Mouse (Mus musculus) right cerebral cortex, postnatal 14 days (tissue): ENCODE measurements around the gene Olfr508.
"Not testable (repeated sequence)": the region's sequence is repeated elsewhere in the genome, so short reads cannot be mapped to it uniquely, and the experiment has no call there.

Experiments
- DNase-seq: peaks from one replicate; pipeline ENCODE4 v3.0.0; 2022

The Olfr508 gene

GRCm38 (mm10) chr7:108629694-108630093, at the start of gene Olfr508:
Olfr508 (plus strand) TSS chr7:108629994.
- no peak for DNase-seq

GRCm38 (mm10) chr7:108589797-108590196, 40.0 kb upstream of the Olfr508 start:
- DNase-seq = no peak

- DNase-seq = not testable (repeated sequence)
Measured at GRCm38 (mm10) chr7:108601916-108602315, 27.9 kb upstream of the Olfr508 start.

GRCm38 (mm10) chr7:108610487-108610886, 19.3 kb upstream of the Olfr508 start, which contains the start of gene Olfr506:
Olfr506 (plus strand) TSS chr7:108610787.
- no peak for DNase-seq

- DNase-seq = no peak
Measured at GRCm38 (mm10) chr7:108614110-108614509, 15.7 kb upstream of the Olfr508 start.

- DNase-seq = not testable (repeated sequence)
Measured at GRCm38 (mm10) chr7:108616781-108617180, 13.0 kb upstream of the Olfr508 start.

- DNase-seq = no peak
Measured at GRCm38 (mm10) chr7:108621514-108621913, 8.3 kb upstream of the Olfr508 start, which contains the start of gene Olfr507. Olfr507 (plus strand) TSS chr7:108621814.

GRCm38 (mm10) chr7:108651806-108652205, 22.0 kb downstream of the Olfr508 start, which contains the start of gene Olfr509:
Olfr509 (minus strand) TSS chr7:108651906.
- no peak for DNase-seq

GRCm38 (mm10) chr7:108662419-108662818, 32.6 kb downstream of the Olfr508 start:
- DNase-seq = no peak

GRCm38 (mm10) chr7:108666118-108666517, 36.3 kb downstream of the Olfr508 start, which contains the start of gene Olfr510:
Olfr510 (plus strand) TSS chr7:108666418.
- no peak for DNase-seq

- DNase-seq = no peak
Measured at GRCm38 (mm10) chr7:108671058-108671457, 41.3 kb downstream of the Olfr508 start.

- no peak for DNase-seq
Measured at GRCm38 (mm10) chr7:108678886-108679285, 49.1 kb downstream of the Olfr508 start.
